Mouse (Mus musculus): ENCODE data around the gene Scgb1b29.
"Not testable (repeated sequence)": the region's sequence is repeated elsewhere in the genome, so short reads cannot be mapped to it uniquely, and the experiment has no call there.

Scgb1b29 gene

GRCm38 (mm10) chr7:32441241-32441640, at the start of gene Scgb1b29:
Gene Scgb1b29 (plus strand): TSS chr7:32441541.
- DNase-seq, result not testable (repeated sequence)

DNA sequence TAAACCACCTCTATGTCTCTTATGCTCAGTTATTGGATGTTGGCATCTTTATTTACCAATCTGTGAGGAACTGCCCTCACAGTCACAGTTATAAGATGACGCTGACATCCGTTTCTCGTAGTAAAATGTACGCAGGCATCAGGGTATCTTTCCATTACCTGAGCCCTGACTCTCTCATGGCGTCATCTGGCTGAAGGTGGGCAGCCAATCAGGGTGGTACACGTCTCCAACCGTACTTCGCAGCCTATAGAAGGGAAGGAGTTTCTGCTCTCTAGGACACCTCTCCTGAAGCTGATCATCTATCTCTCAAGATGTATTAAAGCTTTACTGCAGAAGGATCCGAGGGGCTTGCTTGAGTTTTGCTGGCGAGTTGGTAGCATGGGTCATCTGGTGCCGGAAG, 12.7 kb upstream of the Scgb1b29 start:
- not testable (repeated sequence) for DNase-seq
